ENCODE assay signal across 7 mouse cellular contexts in the genomic region with DNA sequence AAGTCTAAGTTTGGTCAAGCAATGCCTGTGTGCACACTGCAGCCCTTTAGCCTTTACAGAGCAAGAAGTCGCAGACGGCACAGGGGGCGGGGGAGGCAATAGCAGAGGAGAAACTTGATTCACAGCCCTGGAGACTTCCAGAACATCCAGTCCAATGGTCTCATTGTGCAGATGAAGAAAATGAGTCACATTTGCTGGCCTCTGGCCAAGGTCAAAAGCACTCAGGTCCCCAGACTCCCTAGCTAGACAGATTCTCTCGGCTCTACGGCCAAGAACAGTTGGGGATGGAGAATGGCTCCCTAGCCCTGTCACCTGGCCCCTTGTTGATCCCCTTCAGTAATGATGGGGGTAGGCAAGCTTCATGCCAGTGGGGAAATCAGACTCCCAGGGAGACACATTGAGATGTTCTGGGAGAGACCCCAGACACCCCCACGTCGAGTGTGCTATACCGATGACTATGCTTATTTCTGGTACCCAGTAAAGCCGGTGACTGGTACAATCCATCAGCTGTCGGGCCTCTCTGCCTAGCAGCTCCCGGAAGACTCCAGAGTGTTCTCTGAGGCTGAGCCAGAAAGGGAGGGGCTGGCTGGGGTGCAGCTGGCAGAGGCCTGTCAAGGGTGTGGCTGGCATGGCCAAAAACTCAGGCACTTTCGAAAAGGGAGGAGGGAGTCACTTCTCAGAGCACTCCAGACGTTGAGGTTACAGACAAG. TPM values are rescaled to one million over a fixed set of nuclear protein-coding genes. Genes with fewer than 3 reads are reported as not detected.
DNase-seq lines count a peak whose midpoint lies in the region; ATAC-seq lines count a peak whose summit lies in the region.

No protein-coding gene starts in this region.

- no peak overlapping the region for H3K4me2 ChIP-seq in neural tube, embryonic 11.5 days (ENCODE audit: low read depth)
- H3K4me2 ChIP-seq in neural tube, embryonic 13.5 days: no peak overlapping the region

- no peak overlapping the region for H3K27ac ChIP-seq in neural tube, embryonic 11.5 days (ENCODE audit: low read depth, low read length)
- peak overlapping the region; percentile 90 for H3K27ac ChIP-seq in brown adipose tissue, adult 24 weeks (replicated peaks; ENCODE audit: low read depth, low read length)
- 0 out of 2 replicates have a peak overlapping the region, but pooled peaks have one; percentile 23 for H3K27ac ChIP-seq in neural tube, embryonic 13.5 days (replicated peaks)

- no peak for ATAC-seq in neural tube, embryonic 11.5 days (ENCODE audit: insufficient read depth, low FRiP score, low TSS enrichment)
- peak; percentile 80 for ATAC-seq in granulocyte monocyte progenitor cell, adult 5-6 weeks (replicated peaks; ENCODE audit: poor library complexity, severe bottlenecking)
- ATAC-seq in neural tube, embryonic 13.5 days (ENCODE audit: low read depth): peak; percentile 26; the same call in 1 of the 2 replicates

- H3K4me1 ChIP-seq in neural tube, embryonic 11.5 days (ENCODE audit: control insufficient read depth, insufficient read depth, low read length): no peaks in the 10 kb centered on the region
- peaks cover 12% of the 10 kb centered on the region for H3K4me1 ChIP-seq in brown adipose tissue, adult 24 weeks (ENCODE audit: control insufficient read depth, insufficient read depth, insufficient read length, low read length)
- H3K4me1 ChIP-seq in neural tube, embryonic 13.5 days (replicated peaks): peaks cover 24% of the 10 kb centered on the region

- peak; percentile 10 for DNase-seq in neural tube, embryonic 11.5 days (ENCODE audit: low spot score)
- no peak for DNase-seq in neural tube, embryonic 10.5 days (ENCODE audit: extremely low spot score, low spot score)
- DNase-seq in kidney, postnatal 10 days: peak; percentile 61
- DNase-seq in thymus, postnatal 25 days: no peak

- H3K4me3 ChIP-seq in neural tube, embryonic 11.5 days (ENCODE audit: low read depth, low read length): no peak overlapping the region
- no peak overlapping the region for H3K4me3 ChIP-seq in brown adipose tissue, adult 24 weeks (ENCODE audit: insufficient read depth, low read depth, low read length)
- H3K4me3 ChIP-seq in neural tube, embryonic 13.5 days: no peak overlapping the region

- no peaks in the 10 kb centered on the region for H3K9me3 ChIP-seq in neural tube, embryonic 11.5 days (ENCODE audit: control insufficient read depth, low read length)
- H3K9me3 ChIP-seq in neural tube, embryonic 13.5 days: no peaks in the 10 kb centered on the region

- WGBS in neural tube, embryonic 11.5 days: 63% methylated on average over 13 of the region's 13 CpGs
- 35% methylated on average over 13 of the region's 13 CpGs for WGBS in neural tube, embryonic 13.5 days

- H3K36me3 ChIP-seq in neural tube, embryonic 11.5 days (ENCODE audit: control insufficient read depth, insufficient read depth, low read length): no peaks in the 10 kb centered on the region
- no peaks in the 10 kb centered on the region for H3K36me3 ChIP-seq in neural tube, embryonic 13.5 days

- H3K27me3 ChIP-seq in neural tube, embryonic 11.5 days (ENCODE audit: control insufficient read depth, insufficient read depth, low read length): no peaks in the 10 kb centered on the region
- H3K27me3 ChIP-seq in neural tube, embryonic 13.5 days: no peaks in the 10 kb centered on the region

- no peak overlapping the region for H3K9ac ChIP-seq in neural tube, embryonic 11.5 days (ENCODE audit: low read length)
- H3K9ac ChIP-seq in neural tube, embryonic 13.5 days: no peak overlapping the region

RNA-seq across cellular contexts. Expression of a gene that starts 8.1 kb away (rescaled TPM):
- polyA plus RNA-seq in neural tube, embryonic 11.5 days (2014; fragmentation: Nextera tagmentation; extraction: Ambion mirVana): 28.9 and 30.5 TPM in 2 replicates
- 233 and 423 TPM in 2 replicates for polyA plus RNA-seq in brown adipose tissue, adult 24 weeks (2012; ENCODE audit: insufficient read depth, insufficient read length, missing spikeins)
- total RNA-seq in granulocyte monocyte progenitor cell, adult 5-6 weeks (2014; fragmentation: Nextera tagmentation): not detected in 2 replicates
- total RNA-seq in granulocyte monocyte progenitor cell, adult 5-6 weeks (2017): not detected in 2 replicates
- polyA plus RNA-seq in neural tube, embryonic 13.5 days (2015; fragmentation: Nextera tagmentation; extraction: Ambion mirVana): 15.8 and 19.3 TPM in 2 replicates

RNA-seq across cellular contexts. Expression of a gene that starts 54.8 kb away (rescaled TPM):
- 191 and 196 TPM in 2 replicates for polyA plus RNA-seq in neural tube, embryonic 11.5 days (2014; fragmentation: Nextera tagmentation; extraction: Ambion mirVana)
- polyA plus RNA-seq in brown adipose tissue, adult 24 weeks (2012; ENCODE audit: insufficient read depth, insufficient read length, missing spikeins): 499 and 545 TPM in 2 replicates
- 97.2 and 120 TPM in 2 replicates for total RNA-seq in granulocyte monocyte progenitor cell, adult 5-6 weeks (2014; fragmentation: Nextera tagmentation)
- total RNA-seq in granulocyte monocyte progenitor cell, adult 5-6 weeks (2017): 92.2 and 107 TPM in 2 replicates
- 665 and 740 TPM in 2 replicates for polyA plus RNA-seq in neural tube, embryonic 13.5 days (2015; fragmentation: Nextera tagmentation; extraction: Ambion mirVana)

Comparison
In these comparisons a context has a peak if more than half of its experiments do, and no peak if none do; other contexts are left out.
1. DNase-seq: peak in neural tube, embryonic 11.5 days (single experiment) and kidney, postnatal 10 days (single experiment); none in neural tube, embryonic 10.5 days (single experiment) and thymus, postnatal 25 days (single experiment).